Mouse (Mus musculus) left cerebral cortex, adult 18-20 months (tissue): ENCODE results near the gene Gm4846. TPM values are rescaled to one million over a fixed set of nuclear protein-coding genes. Genes with fewer than 3 reads are reported as not detected.
"Not testable (repeated sequence)": the region's sequence is repeated elsewhere in the genome, so short reads cannot be mapped to it uniquely, and the experiment has no call there.

Experiments
- DNase-seq, 2 experiments: peaks; one replicate each; pipeline ENCODE4 v3.0.0; 2021 to 2022; ENCODE audit warnings: low spot score in 2 of 2, mixed read lengths in 1 of 2
- long read RNA-seq, 2 experiments: library from polyadenylated mRNA; stranded (forward); transcript quantifications; one replicate each; pipeline ENCODE4 v2.0.0; 2021
- total RNA-seq, 2 experiments: library from RNA; stranded (reverse); gene quantifications; 2 replicates each; pipeline ENCODE4 v1.2.3; 2021

Gm4846 gene
- not detected for total RNA-seq
- long read RNA-seq, experiment 1: 0 reads
- long read RNA-seq, experiment 2: 0 reads

DNA sequence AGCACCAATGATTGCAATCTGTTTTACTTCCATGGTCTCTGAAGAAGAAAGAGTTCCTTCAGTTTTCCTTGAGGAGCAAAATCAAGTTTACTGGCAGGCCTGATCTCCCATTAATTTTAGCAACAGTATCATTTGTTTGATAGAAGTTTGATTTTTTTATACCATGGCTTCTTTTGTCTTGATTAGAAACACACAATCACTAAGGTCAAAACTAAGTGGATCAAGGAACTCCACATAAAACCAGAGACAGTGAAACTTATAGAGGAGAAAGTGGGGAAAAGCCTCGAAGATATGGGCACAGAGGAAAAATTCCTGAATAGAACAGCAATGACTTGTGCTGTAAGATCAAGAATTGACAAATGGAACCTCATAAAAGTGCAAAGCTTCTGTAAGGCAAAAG lies at the start of gene Gm4846:
Gene Gm4846 (minus strand): TSS at position 101 of the 400 bp plus-strand sequence.
- DNase-seq: not testable (repeated sequence)

DNA sequence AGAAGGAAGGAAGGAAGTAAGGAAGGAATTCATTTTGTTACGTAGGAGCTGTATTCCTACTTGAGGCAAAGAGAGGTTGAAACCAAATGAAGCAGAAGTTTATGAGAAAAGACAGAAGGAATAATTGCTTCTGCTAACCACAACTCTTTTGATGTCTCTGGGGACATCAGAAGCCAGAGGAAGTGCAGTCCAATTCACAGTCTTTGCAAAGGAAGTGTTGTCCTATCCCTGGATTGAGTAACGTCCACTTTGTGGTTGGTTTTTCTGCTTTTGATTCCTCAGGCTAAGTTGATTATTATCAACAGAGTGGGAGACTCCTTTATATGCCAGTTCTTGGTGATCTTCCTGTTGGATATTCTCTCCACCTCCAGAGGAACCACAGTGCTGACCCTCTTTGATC lies 34.1 kb upstream of the Gm4846 start:
- not testable (repeated sequence) for DNase-seq

DNA sequence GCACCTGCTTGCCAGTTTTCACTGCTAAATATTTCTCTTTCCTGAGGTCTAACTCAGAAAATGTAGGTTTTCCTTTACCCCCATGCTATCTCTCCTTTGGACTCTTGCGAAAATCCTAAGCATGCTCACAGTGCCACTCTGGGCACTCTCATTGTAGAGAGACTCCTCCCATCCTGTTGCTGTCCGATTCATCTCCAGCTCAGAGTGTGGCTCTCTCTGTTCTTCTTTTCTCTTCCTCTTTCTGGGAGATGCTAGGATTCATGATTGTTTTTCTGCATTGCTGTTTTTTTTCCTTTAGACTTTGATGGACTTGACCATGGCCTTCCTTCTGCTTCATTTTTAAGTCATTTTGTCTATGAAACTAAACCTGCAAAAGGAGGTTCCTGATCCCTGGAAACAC lies 27.3 kb upstream of the Gm4846 start:
- not testable (repeated sequence) for DNase-seq

DNA sequence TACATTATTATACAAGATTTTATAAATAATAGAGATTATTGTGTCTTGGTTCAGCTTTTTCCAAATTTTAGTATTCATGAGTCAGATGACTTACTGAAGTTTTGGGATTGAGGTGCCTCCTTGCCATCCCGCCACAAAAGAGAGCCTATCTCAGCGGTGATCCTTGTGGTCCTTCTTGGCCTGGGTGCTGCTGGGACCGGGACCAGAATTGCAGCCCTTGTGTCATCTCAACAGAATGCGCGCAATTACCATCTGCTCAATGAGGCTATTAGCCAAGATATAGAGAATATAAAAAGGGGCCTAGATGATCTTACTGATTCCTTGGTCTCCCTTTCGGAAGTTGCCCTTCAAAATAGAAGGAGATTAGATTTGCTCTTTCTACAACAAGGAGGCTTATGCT lies 22.2 kb upstream of the Gm4846 start:
- not testable (repeated sequence) for DNase-seq

DNA sequence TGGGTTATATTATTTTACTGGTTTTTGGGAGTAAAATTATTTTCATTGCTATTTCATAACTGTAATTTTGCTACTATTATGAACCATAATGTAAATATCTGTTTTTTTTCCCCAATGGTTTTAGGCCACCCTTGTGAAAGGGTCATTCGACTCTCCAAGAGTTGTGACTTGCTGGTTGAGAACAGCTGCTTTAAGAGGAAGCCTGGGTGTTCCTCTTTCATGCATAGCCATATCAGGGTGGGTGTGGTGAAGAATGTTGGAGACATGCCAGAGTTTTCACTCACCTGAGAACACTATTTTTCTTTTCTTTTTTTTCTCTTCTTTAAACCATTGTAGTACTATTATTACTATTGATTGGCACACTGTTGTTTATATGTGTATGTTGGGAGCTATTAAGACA lies 19.2 kb upstream of the Gm4846 start:
- DNase-seq: no peak

DNA sequence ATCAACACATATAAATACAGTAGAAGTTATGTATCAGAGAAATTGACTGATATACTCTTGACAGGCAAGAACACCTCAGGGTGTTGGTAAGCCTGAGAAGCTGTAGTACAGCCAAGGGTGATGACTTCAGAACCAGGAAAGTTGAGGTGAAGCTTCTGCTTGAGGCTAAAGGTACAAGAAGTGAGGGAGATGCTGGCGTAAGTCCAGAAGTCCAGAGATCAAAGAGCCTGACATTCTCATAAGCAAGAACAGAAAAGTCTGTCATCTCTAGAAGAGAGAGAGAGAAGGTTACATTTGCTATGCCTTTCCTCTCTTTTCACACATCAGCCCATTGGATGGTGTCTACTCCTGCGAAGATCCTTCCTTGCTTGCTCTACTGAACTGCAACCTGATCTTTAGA lies 6.8 kb upstream of the Gm4846 start:
- not testable (repeated sequence) for DNase-seq

DNA sequence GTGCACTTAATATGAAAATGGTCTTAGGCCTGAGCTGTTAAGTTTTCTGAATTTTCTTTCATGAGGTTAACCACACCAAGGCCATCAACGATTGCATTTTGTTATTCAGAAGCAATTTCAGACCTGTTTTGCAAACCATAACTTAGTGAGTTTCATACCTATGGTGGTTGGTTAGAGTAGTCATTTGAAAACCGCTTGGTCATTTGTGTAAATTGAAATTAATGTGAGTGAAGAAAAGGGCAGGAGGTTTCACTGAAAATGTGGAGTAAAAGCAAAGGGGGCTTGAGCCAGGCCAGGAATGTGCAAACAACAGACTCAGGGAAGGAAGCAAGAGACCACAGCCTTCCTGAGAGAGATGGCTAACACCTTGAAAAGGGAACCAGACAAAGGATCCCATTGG lies 17.9 kb downstream of the Gm4846 start:
- no peak for DNase-seq

DNA sequence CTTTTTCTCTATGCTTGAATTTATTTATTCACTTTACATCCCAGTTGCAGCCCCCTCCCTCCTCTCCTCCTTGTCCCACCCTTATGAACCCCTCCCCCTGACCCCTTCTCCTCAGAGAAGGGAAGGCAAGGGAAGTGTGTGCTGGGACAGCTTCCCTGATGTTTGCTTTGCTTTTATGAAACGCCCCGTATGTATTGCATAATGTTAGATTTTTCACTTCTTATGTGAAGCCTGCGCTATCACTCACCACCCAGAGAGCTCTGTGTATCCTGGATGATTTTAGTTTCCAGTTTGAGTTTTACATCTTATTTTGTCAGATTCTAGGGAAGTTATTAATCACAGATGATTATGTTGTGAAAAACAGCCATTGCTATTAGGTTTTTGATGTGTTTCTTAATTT lies 30.2 kb downstream of the Gm4846 start:
- no peak for DNase-seq

DNA sequence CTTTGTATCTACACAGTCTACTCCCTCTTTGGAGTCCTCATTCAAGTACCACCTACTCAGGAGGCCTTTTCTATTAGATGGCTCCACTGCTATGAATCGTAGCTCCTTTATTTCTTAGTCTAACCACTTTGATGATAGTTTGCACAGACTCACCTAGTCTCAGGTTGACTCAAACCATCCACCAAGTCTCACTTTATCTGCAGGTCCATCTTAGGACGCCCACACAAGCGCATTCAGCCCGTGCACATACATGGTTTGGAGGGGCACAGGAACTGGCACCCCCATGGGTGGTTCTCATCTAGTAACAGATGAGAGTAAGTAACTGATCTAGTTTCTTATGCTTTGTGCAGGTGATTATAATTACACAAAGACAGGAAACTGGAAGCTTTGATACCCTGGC lies 34.8 kb downstream of the Gm4846 start:
- DNase-seq: no peak

DNA sequence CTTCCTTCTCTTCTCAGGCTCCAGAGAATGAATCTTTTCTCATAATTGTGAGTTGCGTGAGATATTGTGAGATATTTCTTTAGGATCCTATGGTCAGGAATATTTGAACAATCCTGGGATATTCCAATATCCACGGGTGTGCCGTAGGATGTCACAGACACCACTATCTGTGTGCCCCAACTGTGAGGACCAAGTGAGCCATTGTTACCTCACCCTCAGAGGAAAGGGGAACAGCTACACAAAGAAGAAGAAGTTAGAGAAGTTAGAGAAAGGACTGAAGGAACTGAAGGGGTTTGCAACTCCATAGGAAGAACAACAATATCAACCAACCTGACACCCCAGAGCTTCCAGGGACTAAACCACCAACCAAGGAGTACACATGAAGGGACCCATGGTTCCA lies 55.4 kb downstream of the Gm4846 start:
- DNase-seq: no peak

DNA sequence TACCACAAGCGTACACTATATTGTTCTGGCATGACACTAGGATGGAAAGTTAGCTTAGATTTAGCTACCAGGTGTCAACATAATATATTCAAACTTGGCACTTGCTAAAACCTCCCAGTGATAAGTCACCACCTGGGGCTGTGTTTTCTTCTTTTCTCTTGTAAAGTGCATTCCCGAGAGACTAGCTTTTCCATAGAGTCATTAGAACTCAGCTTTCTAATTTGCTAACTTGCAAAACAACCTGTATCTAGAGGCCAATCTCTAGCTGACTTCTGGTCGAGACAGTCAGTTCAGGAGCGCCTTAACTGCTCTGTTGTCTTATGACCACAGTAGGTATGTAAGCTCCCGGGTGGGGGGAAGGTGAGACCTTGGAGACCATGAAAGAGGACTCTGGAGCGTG lies 58.0 kb downstream of the Gm4846 start:
- no peak for DNase-seq

Other genes with a start within 250 kb of the Gm4846 start
- 100 to 1,000 TPM; 105 to 108 TPM for gene Ildr2, start 243.4 kb downstream of the Gm4846 start, total RNA-seq
- 10 to 100 TPM; 37.5 to 38.6 TPM for gene Tada1, start 118.5 kb downstream of the Gm4846 start, total RNA-seq
- 10 to 100 TPM; 41.1 to 42.3 TPM for gene Pogk, start 87.7 kb downstream of the Gm4846 start, total RNA-seq
- gene Gm4847, start 150.1 kb upstream of the Gm4846 start, total RNA-seq: not detected
- not detected for gene Fmo9, start 184.3 kb upstream of the Gm4846 start, total RNA-seq